Mouse (Mus musculus) WW6 (cell line): ENCODE measurements around the gene Zfp287.

ENCODE experiments used
- DNase-seq: peaks from one replicate; pipeline ENCODE4 v3.0.0-alpha.2; 2013; ENCODE audit warnings: low read depth, low spot score

Zfp287 gene

GRCm38 (mm10) chr11:62701218-62701617, 30.5 kb downstream of the Zfp287 start:
- no peak for DNase-seq

- DNase-seq: no peak
Measured at GRCm38 (mm10) chr11:62699749-62700148, 32.0 kb downstream of the Zfp287 start.

- peak; percentile 24 for DNase-seq
Measured at GRCm38 (mm10) chr11:62695126-62695525, 36.6 kb downstream of the Zfp287 start.

- peak; percentile 79 for DNase-seq
Measured at GRCm38 (mm10) chr11:62693299-62694184, 38.2 kb downstream of the Zfp287 start.

- no peak for DNase-seq
Measured at GRCm38 (mm10) chr11:62691592-62691991, 40.1 kb downstream of the Zfp287 start.

- DNase-seq: no peak
Measured at GRCm38 (mm10) chr11:62679954-62680353, 51.8 kb downstream of the Zfp287 start.

- DNase-seq: no peak
Measured at GRCm38 (mm10) chr11:62678778-62679354, 52.8 kb downstream of the Zfp287 start.

- no peak for DNase-seq
Measured at GRCm38 (mm10) chr11:62676290-62676596, 55.5 kb downstream of the Zfp287 start.

- peak; percentile 85 for DNase-seq
Measured at GRCm38 (mm10) chr11:62675480-62676289, 56.0 kb downstream of the Zfp287 start.

- no peak for DNase-seq
Measured at GRCm38 (mm10) chr11:62670006-62670405, 61.7 kb downstream of the Zfp287 start.

- DNase-seq: no peak
Measured at GRCm38 (mm10) chr11:62669471-62669870, 62.2 kb downstream of the Zfp287 start.

- no peak for DNase-seq
Measured at GRCm38 (mm10) chr11:62668986-62669385, 62.7 kb downstream of the Zfp287 start.

GRCm38 (mm10) chr11:62664250-62664649, 67.5 kb downstream of the Zfp287 start:
- no peak for DNase-seq

- DNase-seq: no peak
Measured at GRCm38 (mm10) chr11:62660885-62661284, 70.8 kb downstream of the Zfp287 start.

- no peak for DNase-seq
Measured at GRCm38 (mm10) chr11:62652080-62652479, 79.6 kb downstream of the Zfp287 start.

- no peak for DNase-seq
Measured at GRCm38 (mm10) chr11:62651563-62651962, 80.1 kb downstream of the Zfp287 start.
